Mouse (Mus musculus) lung, postnatal 0 days (tissue): ENCODE results near the gene Snx3.

Source experiments
- CTCF ChIP-seq: IDR thresholded peaks from 2 replicates; pipeline ENCODE4 v1.5.1; 2016; ENCODE audit warnings: antibody characterized with exemption, mild to moderate bottlenecking
- EP300 ChIP-seq: IDR thresholded peaks from 2 replicates; pipeline ENCODE4 v1.6.1; 2016; ENCODE audit warnings: antibody characterized with exemption, mild to moderate bottlenecking, control low read depth

GRCm38 (mm10) chr10:42580131-42580950 is 78.5 kb downstream of the Snx3 start:
- TF ChIP-seq CTCF (no peak), EP300 (no peak)
